Mouse (Mus musculus): ENCODE results near the gene Ermp1. TPM values are rescaled to one million over a fixed set of nuclear protein-coding genes. Genes with fewer than 3 reads are reported as not detected.

Ermp1 gene
- polyA plus RNA-seq (2015; fragmentation: Nextera tagmentation; extraction: Ambion mirVana): 54.8 and 64.5 TPM in 2 replicates

GRCm38 (mm10) chr19:29647651-29648549 lies at the start of gene Ermp1:
Ermp1 (minus strand) TSS chr19:29648415.

GRCm38 (mm10) chr19:29697245-29697874 lies 49.1 kb upstream of the Ermp1 start, which contains the start of gene Mlana:
Mlana (plus strand) TSS chr19:29697824.

Other genes starting within 250 kb of the Ermp1 start
- gene Pdcd1lg2, start 237.5 kb downstream of the Ermp1 start, polyA plus RNA-seq (2015; fragmentation: Nextera tagmentation; extraction: Ambion mirVana): 0.15 TPM in 1 of 2 replicates, not detected in the other
- 8.0 and 8.6 TPM in 2 replicates for gene Ric1, start 126.1 kb downstream of the Ermp1 start, polyA plus RNA-seq (2015; fragmentation: Nextera tagmentation; extraction: Ambion mirVana)
- 0.14 TPM in 1 of 2 replicates, not detected in the other for gene Mlana, start 49.4 kb upstream of the Ermp1 start, polyA plus RNA-seq (2015; fragmentation: Nextera tagmentation; extraction: Ambion mirVana)
- 2.4 and 2.8 TPM in 2 replicates for gene 9930021J03Rik, start 157.6 kb upstream of the Ermp1 start, polyA plus RNA-seq (2015; fragmentation: Nextera tagmentation; extraction: Ambion mirVana)
- gene Ranbp6, start 164.6 kb upstream of the Ermp1 start, polyA plus RNA-seq (2015; fragmentation: Nextera tagmentation; extraction: Ambion mirVana): 7.7 and 9.5 TPM in 2 replicates